Mouse (Mus musculus) mouse trophoblast stem cell (cell line): ENCODE results near the gene 9930022D16Rik.

Experiments used
- in situ Hi-C, 2 experiments: fragments of 300-500 bp; cut with MseI, MboI; formaldehyde crosslinking; loops; 2 replicates in 1 of 2; 3 replicates in 1 of 2; pipeline ENCODE4 v1.15.1; 2025

Gene 9930022D16Rik

DNA sequence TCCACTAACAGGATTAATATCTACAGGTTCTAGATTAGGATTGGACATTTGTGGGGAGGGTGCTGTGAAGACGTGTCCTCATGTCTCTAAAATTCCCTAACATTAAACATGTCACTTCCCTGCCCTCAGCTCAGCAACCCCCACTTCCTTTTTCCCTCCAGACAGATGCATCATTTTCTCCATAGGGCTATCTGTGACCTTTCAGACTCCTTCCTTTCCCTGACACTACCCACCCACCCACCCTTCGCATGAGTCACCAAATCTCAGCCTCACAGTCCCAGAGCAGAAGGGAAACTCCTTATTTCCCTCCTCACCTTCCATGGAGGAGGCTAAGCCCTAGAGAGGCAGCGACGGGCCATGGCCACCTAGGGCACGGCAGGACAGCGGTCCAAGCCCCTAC is at the start of gene 9930022D16Rik:
Gene 9930022D16Rik (plus strand): TSS at position 301 of the 400 bp plus-strand sequence.
- in situ Hi-C loops: no loop called here

DNA sequence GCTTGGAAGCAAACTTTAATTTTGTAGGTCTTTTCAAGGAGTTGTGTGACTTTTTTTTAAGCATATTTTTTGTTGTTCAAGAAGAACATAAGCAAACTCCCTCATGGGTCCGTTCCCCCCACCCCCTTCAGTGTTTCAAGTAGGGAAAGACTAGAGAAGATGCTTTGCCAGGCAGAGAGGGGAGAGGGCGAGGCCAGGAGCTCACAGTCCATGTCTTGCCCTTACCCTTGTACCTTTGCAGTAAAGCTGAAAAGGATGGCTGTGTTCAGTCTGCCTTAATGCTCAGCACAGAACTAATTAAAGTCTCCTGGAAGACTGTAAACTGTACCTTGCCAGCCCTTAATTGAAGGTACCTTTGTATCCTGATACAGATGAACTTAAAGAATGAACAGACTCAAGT is 49.4 kb upstream of the 9930022D16Rik start:
- in situ Hi-C loops: no loop called here

DNA sequence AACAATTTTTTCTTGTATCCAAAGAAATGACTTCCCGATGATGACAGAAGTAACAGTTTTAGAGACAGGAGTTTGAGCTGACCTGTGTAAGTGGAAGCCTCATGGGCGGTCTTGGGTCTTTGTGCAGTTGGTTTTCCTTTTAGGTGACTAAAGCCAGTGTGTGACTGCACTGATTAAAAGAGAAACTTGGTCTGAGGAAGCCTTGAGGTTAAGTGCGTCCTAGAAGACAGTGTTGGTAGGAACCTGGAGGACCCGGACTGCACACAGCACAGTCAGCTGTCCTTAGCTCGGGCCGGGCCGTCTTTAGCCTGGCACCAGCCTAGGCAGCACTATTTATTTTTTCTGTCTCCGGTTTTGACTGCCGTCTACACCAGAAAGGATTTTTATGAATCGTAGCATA is 48.8 kb upstream of the 9930022D16Rik start:
- in situ Hi-C loops: no loop called here

DNA sequence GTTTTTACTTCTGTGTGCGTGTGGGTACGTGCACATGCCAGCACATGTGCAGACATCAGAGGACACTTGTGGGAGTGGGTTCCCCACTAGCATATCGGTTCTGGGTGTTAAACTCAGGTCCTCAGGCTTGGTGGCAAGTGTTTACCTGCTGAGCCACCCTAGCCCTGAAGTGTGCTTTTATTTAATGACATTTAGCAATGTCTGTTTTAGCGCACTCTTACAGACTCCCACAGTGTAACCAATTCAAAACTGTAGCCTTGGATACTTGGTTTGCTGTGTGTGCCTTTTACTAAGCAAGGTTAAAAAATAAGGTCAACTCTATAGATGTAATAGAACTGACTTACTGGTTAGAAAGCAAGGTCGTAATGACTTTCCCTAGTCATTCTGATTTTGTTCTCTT is 47.9 kb upstream of the 9930022D16Rik start:
- in situ Hi-C loops: no loop called here

DNA sequence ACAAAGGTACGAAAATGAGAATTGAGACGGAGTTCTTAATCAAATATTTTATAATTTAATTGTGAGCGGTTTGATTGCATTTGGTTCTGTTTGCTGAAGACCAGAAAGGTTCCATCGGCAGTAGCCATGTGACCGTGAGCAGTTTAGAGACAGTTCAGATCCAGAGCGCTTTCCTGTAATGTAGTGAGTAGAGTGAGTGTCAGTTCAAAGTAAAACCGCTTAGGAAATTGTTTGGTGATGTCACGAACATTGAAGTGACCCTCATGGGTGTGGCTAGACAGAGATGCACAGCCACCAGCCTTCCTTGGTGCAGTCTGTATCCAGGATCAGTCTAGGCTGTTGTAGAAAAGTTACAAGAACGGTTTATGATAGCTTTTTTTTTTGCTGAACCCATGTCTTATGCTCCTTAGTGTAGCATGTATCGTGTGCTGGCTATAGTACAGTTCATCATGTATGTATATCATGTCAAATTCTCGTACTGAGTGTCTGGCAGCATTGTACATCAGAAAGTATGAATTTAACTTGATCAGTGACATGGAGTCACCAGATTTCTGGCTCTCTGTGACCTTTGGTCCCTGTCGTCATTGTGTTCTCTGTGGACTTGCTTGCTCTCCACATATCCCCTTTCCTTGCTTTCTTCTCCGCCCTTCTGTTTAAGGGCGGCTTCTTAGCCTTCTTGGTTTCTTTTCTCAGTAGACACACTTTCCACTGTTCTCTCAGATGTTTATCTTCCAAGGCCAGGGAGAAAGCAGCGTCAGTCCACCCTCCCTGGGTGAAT is 46.7 kb upstream of the 9930022D16Rik start:
- in situ Hi-C loops: no loop called here

DNA sequence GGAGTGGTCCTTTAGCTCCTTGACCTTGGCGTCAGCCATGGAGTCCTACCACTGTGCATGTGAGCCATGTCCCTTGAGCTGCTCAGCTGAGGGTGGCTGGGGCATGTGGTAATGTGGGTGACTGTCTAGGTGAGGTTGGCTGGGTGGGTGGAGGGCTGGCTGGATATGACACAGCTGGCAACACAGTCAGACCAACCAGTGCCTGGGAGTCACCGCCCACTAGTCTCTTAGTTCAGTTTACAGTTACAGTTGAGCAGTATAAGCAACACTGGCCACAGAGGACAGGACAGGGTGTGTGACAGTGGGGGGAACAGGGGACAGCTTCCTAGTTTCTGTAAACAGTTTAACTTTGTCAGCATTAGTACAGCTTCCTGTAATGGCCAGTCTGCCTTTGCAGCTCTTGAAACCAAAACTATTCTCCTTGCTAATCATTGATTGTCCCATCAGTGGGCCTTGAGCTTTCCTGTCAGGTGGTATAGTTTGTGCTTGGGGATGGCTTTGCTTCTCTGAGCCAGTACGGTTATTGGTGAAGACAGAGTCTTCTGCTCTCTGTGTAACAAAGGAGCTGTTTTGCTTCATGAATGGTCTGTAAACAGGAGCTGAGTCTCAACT is 44.6 kb upstream of the 9930022D16Rik start:
- in situ Hi-C loops: no loop called here

DNA sequence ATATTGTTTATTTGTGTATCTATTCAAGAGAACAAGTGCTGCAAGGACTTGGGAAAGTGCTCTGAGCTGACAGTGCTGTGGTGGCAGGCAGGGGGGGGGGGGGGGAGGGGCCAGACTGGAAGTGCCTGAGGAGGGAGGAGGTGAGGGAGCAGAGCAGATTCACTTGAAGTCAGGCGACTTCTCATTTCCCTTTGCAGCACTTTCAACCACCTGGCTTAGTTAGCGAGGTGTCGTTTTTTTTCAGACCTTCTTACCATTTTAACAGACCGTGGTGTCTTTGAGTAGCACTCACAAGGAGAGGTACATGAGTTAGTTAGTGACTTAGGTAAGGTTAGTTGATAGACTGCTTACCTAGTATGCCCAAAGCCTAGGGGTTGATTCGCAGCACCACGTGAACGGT is 38.3 kb upstream of the 9930022D16Rik start:
- in situ Hi-C loops: no loop called here

DNA sequence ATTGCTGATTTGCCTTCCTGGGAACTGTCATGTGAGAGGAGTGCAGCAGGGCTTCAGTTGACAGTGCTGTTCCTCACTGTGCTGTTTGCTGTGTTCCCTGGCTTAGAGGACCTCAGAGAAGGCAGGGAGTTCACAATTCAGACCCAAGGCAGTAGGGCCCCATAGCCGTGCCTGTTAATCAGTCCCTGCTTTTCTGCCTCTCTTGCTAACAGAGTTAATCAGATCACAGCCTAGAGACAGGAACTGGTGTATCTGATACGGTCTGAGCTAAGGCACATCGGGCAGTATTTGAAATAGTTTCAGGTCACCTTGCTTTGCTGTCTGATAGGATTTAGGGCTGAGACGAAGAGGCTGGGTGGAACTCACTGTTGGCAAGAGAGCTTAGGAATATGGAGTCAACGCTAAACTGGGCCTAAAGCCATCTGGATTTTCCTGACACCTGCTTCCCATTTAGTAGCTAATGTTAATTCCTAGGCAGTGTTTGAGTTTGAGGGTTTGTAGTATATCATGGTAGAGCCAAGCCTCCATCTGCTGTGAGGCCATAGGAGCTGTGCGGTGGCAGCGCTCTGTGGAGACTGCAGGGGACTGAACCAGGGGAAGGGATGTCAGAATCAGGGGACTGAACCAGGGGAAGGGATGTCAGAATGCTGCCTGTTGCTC is 37.1 kb upstream of the 9930022D16Rik start:
- in situ Hi-C loops: no loop called here

DNA sequence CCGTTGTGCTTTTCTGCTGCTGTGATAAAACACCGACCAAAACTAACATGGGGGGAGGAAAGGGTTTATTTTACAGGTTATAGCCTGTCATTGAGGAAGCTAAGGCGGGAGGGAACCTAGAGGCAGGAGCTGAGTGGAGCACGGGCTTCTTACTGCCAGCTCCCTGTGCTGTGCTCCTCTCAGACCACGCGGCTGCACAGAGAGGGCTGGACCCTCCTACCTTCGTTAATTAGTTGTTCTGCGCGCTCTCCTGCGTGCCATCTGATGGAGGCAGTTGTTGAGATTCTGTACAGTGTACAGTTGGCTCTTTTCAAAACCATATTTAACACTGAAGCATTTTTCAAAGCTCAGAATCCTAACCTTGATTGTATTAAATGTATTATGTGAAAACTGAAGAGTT is 36.2 kb upstream of the 9930022D16Rik start:
- in situ Hi-C loops: no loop called here

DNA sequence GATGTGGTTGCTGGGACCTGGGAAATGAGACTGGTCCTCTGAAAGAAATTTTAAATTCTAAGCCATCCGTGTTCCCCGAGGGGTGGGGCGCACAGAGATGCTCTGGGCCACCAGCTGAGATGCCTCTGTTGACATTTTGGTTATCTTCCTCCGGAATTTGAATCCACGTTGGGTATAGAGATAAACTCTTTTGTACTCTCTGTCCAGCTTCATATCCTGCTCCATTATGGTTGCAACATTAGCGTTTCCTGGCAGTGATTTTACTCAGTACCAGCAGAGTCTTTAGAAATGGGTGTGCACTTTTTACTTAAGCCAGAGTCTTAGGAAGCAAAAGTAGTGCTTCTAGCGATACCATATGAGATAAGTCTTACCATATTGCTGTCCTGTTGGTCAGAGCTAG is 35.7 kb upstream of the 9930022D16Rik start:
- in situ Hi-C loops: no loop called here

DNA sequence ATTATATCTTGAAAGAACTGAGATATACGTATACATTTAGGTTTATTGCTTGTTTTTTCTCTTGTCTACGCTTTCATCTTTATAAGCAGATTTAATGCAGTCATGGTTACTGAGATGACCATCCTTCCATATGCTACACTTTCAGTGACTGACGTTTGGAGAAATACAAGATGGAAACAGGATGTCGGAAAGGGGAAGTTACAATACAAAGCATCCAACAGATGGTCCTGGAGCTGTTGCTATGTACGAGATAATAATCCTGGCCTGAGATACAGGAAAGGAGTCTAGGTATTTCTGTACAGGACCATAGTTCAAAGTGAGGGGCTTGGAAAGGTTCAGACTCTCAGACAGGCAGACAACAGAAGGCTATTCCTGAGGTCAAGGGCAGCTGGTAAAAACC is 33.1 kb upstream of the 9930022D16Rik start:
- in situ Hi-C loops: no loop called here

DNA sequence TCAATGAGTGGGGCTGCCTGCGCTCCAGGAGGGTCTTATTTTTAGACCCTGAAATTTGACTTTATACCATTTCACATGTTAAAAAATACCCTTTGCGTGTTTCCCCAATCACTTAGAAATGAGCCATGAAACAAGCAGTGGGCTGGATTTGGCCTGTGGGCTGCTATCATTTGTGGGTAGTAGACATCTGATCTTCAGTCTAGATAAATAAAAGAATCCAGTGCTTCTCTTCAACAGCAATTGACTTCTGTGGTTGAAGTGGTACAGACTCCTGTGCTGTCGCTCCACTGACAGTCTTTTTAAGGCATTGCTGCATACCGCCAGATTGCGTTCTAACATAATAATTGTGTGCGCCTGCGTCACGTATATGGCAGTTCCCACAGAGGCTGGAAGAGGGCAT is 28.4 kb upstream of the 9930022D16Rik start:
- in situ Hi-C loops: no loop called here

DNA sequence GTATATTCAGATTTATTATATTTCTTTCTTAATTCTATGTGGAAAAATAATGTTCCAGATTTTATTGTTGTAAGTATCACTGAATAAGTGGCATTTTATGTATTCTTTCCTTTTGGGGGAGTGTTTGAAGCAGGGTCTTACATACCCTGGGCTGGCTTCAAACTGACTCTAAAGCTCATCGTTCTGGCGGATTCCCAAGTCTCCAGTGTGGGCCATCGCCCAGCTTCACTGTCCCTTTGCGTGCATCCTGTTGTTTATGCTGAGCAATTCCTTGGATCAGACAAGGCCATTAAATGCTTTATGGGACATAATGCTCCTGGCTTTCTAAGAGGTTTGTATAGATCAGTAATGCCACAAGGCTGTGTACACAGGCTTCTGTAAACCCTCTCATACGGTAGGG is 24.7 kb upstream of the 9930022D16Rik start:
- in situ Hi-C loops: no loop called here

DNA sequence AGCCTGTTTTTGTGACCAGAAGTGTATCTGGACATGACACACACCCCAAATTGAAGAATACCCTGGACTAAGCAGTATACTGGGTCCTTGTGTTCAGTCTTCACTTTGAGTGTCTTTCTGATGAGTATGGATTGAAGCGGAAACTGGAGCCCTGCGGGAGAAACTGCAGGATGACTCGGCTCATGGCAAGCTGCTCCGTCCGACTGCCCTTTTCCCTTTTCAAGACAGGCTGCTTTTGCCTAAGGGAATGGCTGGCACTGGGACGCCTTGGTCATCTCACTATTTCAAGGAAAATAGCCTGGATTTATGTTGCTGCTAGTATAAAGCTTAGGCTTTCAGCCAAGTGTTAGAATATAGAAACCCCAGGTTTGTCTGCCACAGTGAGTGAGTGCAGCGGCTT is 22.5 kb upstream of the 9930022D16Rik start:
- in situ Hi-C loops: no loop called here

DNA sequence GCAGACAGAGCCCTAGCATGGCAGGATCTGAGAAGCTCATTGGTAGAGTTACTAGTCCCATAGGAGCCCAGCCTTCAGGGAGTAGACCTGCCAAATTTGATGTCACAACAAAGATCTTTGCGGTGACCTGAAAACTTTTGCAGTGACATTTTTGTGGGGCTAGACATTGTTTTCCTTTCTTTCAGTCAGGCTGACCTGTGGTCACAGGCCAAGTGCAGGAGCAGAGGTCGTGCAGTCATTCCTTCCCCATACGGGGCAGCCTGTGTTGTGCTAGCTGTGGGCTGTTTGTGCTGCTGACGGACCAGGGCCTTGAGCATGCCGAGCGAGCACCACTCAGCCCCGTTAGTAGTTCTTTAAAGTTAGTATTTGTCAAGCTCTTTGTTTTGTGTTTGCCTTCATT is 22.0 kb upstream of the 9930022D16Rik start:
- in situ Hi-C loops: no loop called here

DNA sequence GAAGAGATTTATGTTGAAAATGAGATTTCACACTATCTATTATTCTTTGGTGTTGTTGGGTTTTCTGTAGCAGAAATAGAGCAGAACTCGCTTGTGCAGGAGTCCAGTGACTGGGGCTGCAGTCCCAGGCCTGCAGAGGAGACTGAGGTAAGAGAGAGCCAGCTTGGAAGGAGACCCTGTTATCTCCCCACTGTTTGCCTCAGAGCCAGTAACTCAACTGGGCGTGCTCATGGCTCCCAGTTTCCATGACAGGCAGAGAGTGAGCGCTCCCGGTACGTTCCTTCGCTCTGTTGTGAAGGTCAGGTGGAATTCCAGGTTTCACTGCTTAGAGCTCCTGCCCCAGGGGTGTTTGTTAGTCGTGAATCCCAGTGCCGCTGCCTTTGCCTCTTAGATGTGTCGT is 21.1 kb upstream of the 9930022D16Rik start:
- in situ Hi-C loops: no loop called here

DNA sequence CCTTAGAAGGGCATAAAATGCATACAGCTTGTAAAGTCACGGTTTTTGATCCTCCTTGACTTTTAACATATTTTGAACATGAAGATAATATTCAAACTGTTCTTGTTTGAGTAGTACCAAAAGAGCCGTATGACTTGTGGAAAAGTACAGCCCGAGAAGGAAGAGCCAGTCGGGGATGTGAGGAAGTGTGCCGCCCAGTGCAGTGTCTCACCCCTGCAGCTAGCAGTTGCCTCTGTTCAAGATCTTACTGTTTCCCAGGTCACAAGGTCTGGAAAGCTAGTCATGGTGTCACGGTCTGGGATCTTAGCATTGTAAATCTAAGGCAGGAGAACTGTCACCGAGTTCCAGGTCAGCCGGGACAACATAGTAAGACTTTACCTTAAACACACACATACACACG is 19.0 kb upstream of the 9930022D16Rik start:
- in situ Hi-C loops: no loop called here

DNA sequence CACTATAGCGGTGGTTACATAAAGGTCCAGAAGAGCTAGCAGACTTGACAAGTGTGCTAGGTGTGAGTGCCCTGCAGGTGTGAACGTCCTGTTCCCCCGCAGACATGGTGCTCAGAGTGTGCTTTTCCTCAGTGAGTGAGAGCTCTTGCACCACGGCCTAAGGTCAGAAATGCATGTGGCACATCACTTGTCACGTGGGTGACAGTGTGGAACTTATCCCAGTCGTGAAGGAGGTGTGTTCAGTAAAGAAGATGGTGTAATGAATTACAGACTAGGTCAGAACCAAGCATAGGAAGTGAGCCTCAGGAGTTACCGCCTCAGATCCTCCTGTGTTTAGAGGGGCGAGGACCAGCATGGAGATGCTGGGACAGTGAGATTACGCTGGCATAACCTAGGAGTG is 18.4 kb upstream of the 9930022D16Rik start:
- in situ Hi-C loops: no loop called here

DNA sequence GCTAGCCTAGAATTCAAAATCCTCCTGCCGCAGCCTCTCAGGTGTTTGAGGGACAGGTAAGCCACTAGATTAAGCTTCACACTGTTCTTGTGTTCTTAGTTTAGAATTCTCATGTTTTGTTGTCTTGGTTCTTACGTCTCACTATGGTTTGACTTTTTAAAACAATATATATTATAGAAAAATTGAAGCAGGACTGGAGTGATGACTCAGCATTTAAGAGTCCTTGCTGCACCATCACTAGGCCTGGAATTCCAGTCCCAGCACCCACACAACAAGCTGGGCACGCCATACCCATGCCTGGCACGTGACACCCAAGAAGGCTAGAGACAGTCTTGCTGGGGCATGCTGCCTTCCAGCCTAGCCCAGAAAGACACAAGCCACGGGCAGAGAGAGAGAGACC is 7.3 kb upstream of the 9930022D16Rik start:
- in situ Hi-C loops: no loop called here

DNA sequence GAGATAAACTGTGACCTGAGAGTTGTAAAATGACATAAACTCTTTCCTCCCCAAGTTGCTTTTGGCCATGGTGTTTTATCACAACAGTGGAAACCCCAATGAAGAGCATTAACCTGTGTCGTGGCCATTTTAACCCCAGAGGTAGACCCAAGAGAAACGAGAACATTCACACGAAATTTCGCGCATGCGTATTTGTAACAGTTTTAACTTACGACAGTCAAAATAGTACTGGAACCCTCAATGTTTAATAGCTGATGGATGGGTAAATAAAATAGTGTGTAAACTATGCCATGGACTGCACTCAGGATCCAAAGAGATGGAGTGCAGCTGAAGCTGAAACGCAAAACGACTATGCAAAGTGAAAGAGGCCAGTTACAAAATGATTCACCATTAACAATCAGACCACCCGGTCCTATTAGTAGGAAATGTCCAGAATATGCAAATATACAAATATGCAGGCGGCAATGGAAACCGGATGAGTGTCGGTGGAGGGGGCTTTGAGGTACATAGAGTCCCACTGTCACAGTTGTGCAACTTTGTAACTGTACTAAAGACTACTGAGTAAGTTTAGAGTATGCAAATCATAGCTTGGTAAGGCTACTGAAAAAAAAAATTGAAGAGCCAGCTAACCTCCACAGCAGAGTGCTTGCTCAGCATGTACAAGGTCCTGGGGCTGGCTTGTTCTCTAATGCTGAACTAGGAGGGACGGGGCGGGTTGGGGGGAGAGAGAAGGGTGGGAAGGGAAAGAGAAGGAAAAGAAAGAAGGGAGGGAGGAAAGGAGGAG is 3.3 kb upstream of the 9930022D16Rik start:
- in situ Hi-C loops: no loop called here

DNA sequence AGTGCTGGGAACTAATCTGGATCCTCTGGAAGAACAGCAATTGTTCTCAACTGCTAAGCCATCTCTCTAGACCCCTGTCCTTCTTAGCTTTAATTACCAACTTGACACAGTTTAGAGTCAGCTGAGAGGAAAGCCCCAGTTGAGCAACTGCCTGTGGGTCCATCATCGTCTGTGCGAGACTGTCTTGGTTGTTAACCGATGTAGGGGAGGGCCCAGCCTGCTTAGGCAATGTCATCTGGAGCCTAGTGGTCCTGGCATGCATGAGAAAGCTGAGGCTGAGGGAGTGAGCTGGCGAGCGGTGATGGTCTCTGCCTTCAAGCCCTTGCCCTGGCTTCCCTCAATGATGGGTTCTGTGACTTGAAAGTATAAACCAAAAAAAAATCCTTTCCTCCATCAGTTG is 1.1 kb downstream of the 9930022D16Rik start:
- in situ Hi-C loops: no loop called here

DNA sequence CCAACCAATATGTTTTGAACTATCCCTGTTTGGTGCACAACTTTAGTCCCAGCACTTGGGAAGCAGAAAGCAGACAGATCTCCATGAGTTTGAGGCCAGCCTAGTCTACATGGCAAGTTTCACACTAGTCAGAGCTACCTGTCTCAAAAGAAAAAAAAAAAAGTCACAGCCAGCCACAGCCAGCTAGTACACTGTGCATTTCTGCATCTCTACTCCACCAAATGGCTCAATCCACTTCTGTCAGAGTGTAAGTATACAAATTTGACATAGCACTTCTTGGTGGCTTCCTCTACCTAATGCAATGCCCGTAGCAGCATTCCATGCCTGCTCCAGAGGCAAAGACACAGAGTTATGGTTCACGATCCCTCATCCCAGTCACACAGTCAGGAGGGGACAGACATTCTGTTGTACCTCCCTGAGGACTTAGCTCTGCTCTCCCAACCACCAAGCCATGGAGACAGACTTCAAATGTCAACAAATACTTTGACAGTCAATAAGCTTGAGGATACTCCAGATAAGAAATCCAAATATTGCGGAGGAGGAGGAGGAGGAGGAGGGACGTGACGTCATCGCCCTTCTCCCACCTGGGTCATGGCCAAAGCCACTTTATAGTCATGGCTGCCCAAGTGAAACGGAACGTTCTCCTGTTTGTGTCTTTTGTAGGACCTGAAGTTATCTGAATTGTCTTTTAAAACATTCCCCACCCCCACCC is 3.1 kb downstream of the 9930022D16Rik start:
- in situ Hi-C loops: no loop called here
